Mouse (Mus musculus) heart, adult 10 weeks (tissue): ENCODE results near the gene Mvk. TPM values are rescaled to one million over a fixed set of nuclear protein-coding genes. Genes with fewer than 3 reads are reported as not detected.

Source experiments
- polyA plus RNA-seq: library from polyadenylated mRNA; stranded (reverse); fragments of 350-450 nt; fragmentation: Illumina TruSeq; extraction: RNeasy Lipid Tissue Mini Kit (QIAGEN cat#74804); gene quantifications from one replicate; pipeline ENCODE4 v1.2.3, GENCODE M21; 2014; ENCODE audit warnings: low read depth, low replicate concordance

Mvk gene
- 10.8 TPM for polyA plus RNA-seq

DNA sequence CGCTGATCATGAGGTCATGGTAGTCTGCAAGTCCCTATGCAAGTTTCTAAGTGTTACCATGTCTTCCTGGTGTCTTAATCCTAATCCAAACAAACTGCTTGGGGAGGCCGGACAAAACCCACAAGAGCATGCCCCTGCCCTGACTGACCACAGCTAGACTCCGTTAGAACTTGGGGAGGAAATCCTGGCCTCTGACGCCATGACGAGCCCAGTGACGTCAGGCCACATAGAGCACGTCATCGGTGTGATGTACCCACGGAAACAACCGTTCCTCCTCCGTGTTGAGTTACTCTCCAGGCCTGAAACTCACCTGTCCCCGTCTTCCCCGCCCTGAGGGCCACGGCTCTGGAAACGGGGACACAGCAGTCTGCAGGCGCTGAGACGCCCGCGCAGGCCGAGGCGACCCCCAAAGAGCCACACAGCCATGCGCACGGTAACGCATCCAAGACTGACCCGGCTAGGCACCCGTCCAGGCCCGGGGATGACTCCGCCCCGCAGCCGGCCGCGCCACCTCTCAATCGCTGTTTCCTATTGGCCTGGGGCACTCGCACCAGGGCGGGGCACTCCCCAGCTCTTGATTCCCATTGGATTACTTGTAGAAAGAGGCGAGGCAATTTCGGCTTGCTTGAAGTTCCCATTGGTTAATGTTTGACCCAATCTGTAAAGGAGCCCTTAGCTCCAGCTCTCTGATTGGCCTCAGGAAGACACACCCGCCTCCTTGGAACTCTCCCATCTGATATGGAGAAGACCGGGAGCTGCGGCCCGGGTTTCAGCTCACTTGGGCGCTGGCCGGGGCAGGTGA lies at the start of gene Mvk, which contains the start of gene Mmab:
TSS of gene Mvk (plus strand) at position 704 of the 802 bp plus-strand sequence.
TSS of gene Mmab (minus strand) at position 495 of the 802 bp plus-strand sequence.

Other genes with a start within 250 kb of the Mvk start
- gene Foxn4, start 170.5 kb upstream of the Mvk start, polyA plus RNA-seq, result not detected
- gene Myo1h, start 155.1 kb upstream of the Mvk start, polyA plus RNA-seq, result 0.26 TPM
- 47.1 TPM for gene Kctd10, start 63.8 kb upstream of the Mvk start, polyA plus RNA-seq
- 68.8 TPM for gene Ube3b, start 63.7 kb upstream of the Mvk start, polyA plus RNA-seq
- 33.6 TPM for gene Mmab, start 209 bp upstream of the Mvk start, polyA plus RNA-seq
- 2.4 TPM for gene Fam222a, start 123.7 kb downstream of the Mvk start, polyA plus RNA-seq
- 3.9 TPM for gene Trpv4, start 214.2 kb downstream of the Mvk start, polyA plus RNA-seq
- gene Gltp, start 246.7 kb downstream of the Mvk start, polyA plus RNA-seq, result 29.4 TPM